Mouse (Mus musculus) central nervous system, embryonic 18 days (tissue): ENCODE results near the gene Gys1. TPM values are rescaled to one million over a fixed set of nuclear protein-coding genes. Genes with fewer than 3 reads are reported as not detected.

Experiments
- polyA plus RNA-seq: library from polyadenylated mRNA; depleted of rRNA; stranded (reverse); fragments of >200 nt; gene quantifications from 2 replicates; pipeline ENCODE4 v1.2.3, GENCODE M21; 2012; rRNA removed

The Gys1 gene
- polyA plus RNA-seq = 23.7 and 24.0 TPM in 2 replicates

GRCm38 (mm10) chr7:45434203-45435015 is at the start of gene Gys1:
Gene Gys1 (plus strand): TSS chr7:45434844.

GRCm38 (mm10) chr7:45395578-45396336 is 38.9 kb upstream of the Gys1 start, which contains the start of gene Snrnp70:
Gene Snrnp70 (minus strand): TSS chr7:45395742.

GRCm38 (mm10) chr7:45405091-45406075 is 29.3 kb upstream of the Gys1 start, which contains the start of gene Kcna7:
Gene Kcna7 (plus strand): TSS chr7:45405653.

GRCm38 (mm10) chr7:45413113-45413863 is 21.4 kb upstream of the Gys1 start, which contains the start of gene Ntf5:
Gene Ntf5 (plus strand): TSS chr7:45413695.

GRCm38 (mm10) chr7:45420615-45420919 is 14.1 kb upstream of the Gys1 start, which contains the start of gene Lhb:
Gene Lhb (plus strand): TSS chr7:45420820.

GRCm38 (mm10) chr7:45437521-45438276 is 3.1 kb downstream of the Gys1 start, which contains the start of gene Ruvbl2:
Gene Ruvbl2 (minus strand): TSS chr7:45438096.

GRCm38 (mm10) chr7:45459564-45460140 is 25.0 kb downstream of the Gys1 start, which contains the start of gene Ftl1:
Gene Ftl1 (minus strand): TSS chr7:45459884.

GRCm38 (mm10) chr7:45466283-45467089 is 31.8 kb downstream of the Gys1 start, which contains the start of gene Bax:
Gene Bax (minus strand): TSS chr7:45466898.

GRCm38 (mm10) chr7:45481374-45481927 is 46.8 kb downstream of the Gys1 start, which contains the start of gene Tulp2:
Gene Tulp2 (plus strand): TSS chr7:45481877.

GRCm38 (mm10) chr7:45486761-45487415 is 52.2 kb downstream of the Gys1 start, which contains the start of gene Gm45808:
Gene Gm45808 (minus strand): TSS chr7:45486811.

GRCm38 (mm10) chr7:45488293-45489204 is 53.9 kb downstream of the Gys1 start, which contains the start of gene Dhdh:
Gene Dhdh (minus strand): TSS chr7:45488805.

Other genes starting within 250 kb of the Gys1 start
- 0.56 and 0.74 TPM in 2 replicates for gene Ccdc155, start 230.0 kb upstream of the Gys1 start, polyA plus RNA-seq
- gene Dkkl1, start 222.7 kb upstream of the Gys1 start, polyA plus RNA-seq = 5.7 and 5.9 TPM in 2 replicates
- 57.7 and 65.9 TPM in 2 replicates for gene Tead2, start 219.1 kb upstream of the Gys1 start, polyA plus RNA-seq
- 1.5 and 1.6 TPM in 2 replicates for gene Cd37, start 195.7 kb upstream of the Gys1 start, polyA plus RNA-seq
- gene Slc6a16, start 193.8 kb upstream of the Gys1 start, polyA plus RNA-seq = 2.1 and 2.2 TPM in 2 replicates
- 0.03 and 0.12 TPM in 2 replicates for gene Slc6a21, start 157.3 kb upstream of the Gys1 start, polyA plus RNA-seq
- 23.4 and 26.7 TPM in 2 replicates for gene Trpm4, start 101.1 kb upstream of the Gys1 start, polyA plus RNA-seq
- 0.35 and 2.8 TPM in 2 replicates for gene Hrc, start 99.6 kb upstream of the Gys1 start, polyA plus RNA-seq
- 60.6 and 63.5 TPM in 2 replicates for gene Ppfia3, start 67.8 kb upstream of the Gys1 start, polyA plus RNA-seq
- gene Lin7b, start 64.3 kb upstream of the Gys1 start, polyA plus RNA-seq = 59.8 and 63.1 TPM in 2 replicates
- 619 and 668 TPM in 2 replicates for gene Snrnp70, start 39.1 kb upstream of the Gys1 start, polyA plus RNA-seq
- 0.03 TPM in 1 of 2 replicates, not detected in the other for gene Kcna7, start 29.2 kb upstream of the Gys1 start, polyA plus RNA-seq
- 0.06 and 0.13 TPM in 2 replicates for gene Ntf5, start 21.1 kb upstream of the Gys1 start, polyA plus RNA-seq
- 0.31 and 0.66 TPM in 2 replicates for gene Lhb, start 14.0 kb upstream of the Gys1 start, polyA plus RNA-seq
- 114 and 117 TPM in 2 replicates for gene Ruvbl2, start 3.3 kb downstream of the Gys1 start, polyA plus RNA-seq
- 1,600 and 1,742 TPM in 2 replicates for gene Ftl1, start 25.0 kb downstream of the Gys1 start, polyA plus RNA-seq
- 176 and 188 TPM in 2 replicates for gene Bax, start 32.1 kb downstream of the Gys1 start, polyA plus RNA-seq
- 0.22 and 0.32 TPM in 2 replicates for gene Tulp2, start 47.0 kb downstream of the Gys1 start, polyA plus RNA-seq
- gene Gm45808, start 52.0 kb downstream of the Gys1 start, polyA plus RNA-seq = 0.17 TPM in 1 of 2 replicates, not detected in the other
- gene Dhdh, start 54.0 kb downstream of the Gys1 start, polyA plus RNA-seq = 3.0 and 3.2 TPM in 2 replicates
- gene Nucb1, start 75.6 kb downstream of the Gys1 start, polyA plus RNA-seq = 99.6 and 103 TPM in 2 replicates
- 13.4 and 14.0 TPM in 2 replicates for gene Ppp1r15a, start 91.4 kb downstream of the Gys1 start, polyA plus RNA-seq
- 2.4 and 6.4 TPM in 2 replicates for gene Plekha4, start 91.5 kb downstream of the Gys1 start, polyA plus RNA-seq
- gene Hsd17b14, start 120.0 kb downstream of the Gys1 start, polyA plus RNA-seq = 0.10 and 0.53 TPM in 2 replicates
- gene Bcat2, start 135.3 kb downstream of the Gys1 start, polyA plus RNA-seq = 36.4 and 37.4 TPM in 2 replicates
- not detected in 2 replicates for gene Fgf21, start 180.6 kb downstream of the Gys1 start, polyA plus RNA-seq
- 0.04 and 0.21 TPM in 2 replicates for gene Fut1, start 182.4 kb downstream of the Gys1 start, polyA plus RNA-seq
- 0.10 and 0.19 TPM in 2 replicates for gene Izumo1, start 187.0 kb downstream of the Gys1 start, polyA plus RNA-seq
- 15.5 and 16.0 TPM in 2 replicates for gene Rasip1, start 192.6 kb downstream of the Gys1 start, polyA plus RNA-seq
- 2.7 and 4.2 TPM in 2 replicates for gene Mamstr, start 205.1 kb downstream of the Gys1 start, polyA plus RNA-seq
- 0.06 and 0.07 TPM in 2 replicates for gene Fut2, start 231.6 kb downstream of the Gys1 start, polyA plus RNA-seq
- 0.48 and 0.64 TPM in 2 replicates for gene Ntn5, start 249.2 kb downstream of the Gys1 start, polyA plus RNA-seq